11 mouse cellular contexts compared by ENCODE assay signal in genomic region chrX:7664791-7665190, GRCm38 (mm10). TPM values are rescaled to one million over a fixed set of nuclear protein-coding genes. Genes with fewer than 3 reads are reported as not detected.
DNase-seq lines count a peak whose midpoint lies in the region; ATAC-seq and TF ChIP-seq lines count a peak whose summit lies in the region.
"Had no signal": no experiment of that assay in that cellular context is flagged by ENCODE, and none has a peak within 500 bp of the region (broad histone marks: within the 10 kb centered on the region; RNA-seq: fewer than 3 reads in every experiment).

No protein-coding gene starts in this region.

- no peaks in the 10 kb centered on the region for H3K9me3 ChIP-seq in liver, embryonic 11.5 days (ENCODE audit: control insufficient read depth, low read length)
- H3K9me3 ChIP-seq: liver, embryonic 15.5 days; midbrain, embryonic 12.5 days had no signal

- no peak for TF ChIP-seq CTCF in gastrocnemius, adult 2 months (IDR thresholded peaks at IDR 0.05)
- TF ChIP-seq CTCF in liver, adult 2 months (IDR thresholded peaks at IDR 0.05; ENCODE audit: low read depth, low read length) = no peak

- H3K36me3 ChIP-seq in liver, adult 2 months (ENCODE audit: control insufficient read depth, insufficient read depth, low read length) = peaks cover 9% of the 10 kb centered on the region
- H3K36me3 ChIP-seq in liver, embryonic 11.5 days (ENCODE audit: control insufficient read depth, insufficient read depth, low read length) = no peaks in the 10 kb centered on the region
- H3K36me3 ChIP-seq: liver, embryonic 15.5 days; midbrain, embryonic 12.5 days had no signal

- ATAC-seq in liver, embryonic 11.5 days (replicated peaks; ENCODE audit: low FRiP score) = no peak
- no peak for ATAC-seq in megakaryocyte, adult 5-6 weeks (ENCODE audit: poor library complexity, severe bottlenecking)
- ATAC-seq: inflammation-experienced regulatory T-cells, adult 6 months had no signal

- WGBS in liver, adult 2 months = 76% methylated on average over 11 of the region's 11 CpGs
- WGBS in liver, embryonic 11.5 days = 94% methylated on average over 11 of the region's 11 CpGs

- H3K9ac ChIP-seq in liver, adult 2 months (ENCODE audit: low read depth, low read length) = no peak overlapping the region
- H3K9ac ChIP-seq in liver, embryonic 11.5 days (ENCODE audit: low read depth, low read length) = no peak overlapping the region
- H3K9ac ChIP-seq: liver, embryonic 15.5 days; midbrain, embryonic 12.5 days had no signal

- H3K79me2 ChIP-seq in liver, adult 2 months (ENCODE audit: control insufficient read depth, insufficient read depth, low read length) = no peaks in the 10 kb centered on the region

- intact Hi-C loops in gastrocnemius, adult 2 months (cut with DNase I) = no loop called here

- H3K4me3 ChIP-seq in gastrocnemius, adult 2 months = no peak overlapping the region
- no peak overlapping the region for H3K4me3 ChIP-seq in liver, adult 2 months (ENCODE audit: insufficient read depth, low read depth, low read length)
- no peak overlapping the region for H3K4me3 ChIP-seq in liver, embryonic 11.5 days (ENCODE audit: low read depth, low read length)
- H3K4me3 ChIP-seq: embryonic facial prominence, embryonic 10.5 days; liver, embryonic 15.5 days; midbrain, embryonic 12.5 days had no signal

- H3K4me2 ChIP-seq in liver, embryonic 11.5 days = no peak overlapping the region
- H3K4me2 ChIP-seq: liver, embryonic 15.5 days; midbrain, embryonic 12.5 days had no signal

- TF ChIP-seq POLR2A in liver, adult 2 months (IDR thresholded peaks at IDR 0.05; ENCODE audit: extremely low read depth, insufficient read depth, low read length) = no peak

- H3K4me1 ChIP-seq in liver, adult 2 months (ENCODE audit: control insufficient read depth, insufficient read depth, low read length) = no peaks in the 10 kb centered on the region
- no peaks in the 10 kb centered on the region for H3K4me1 ChIP-seq in liver, embryonic 11.5 days (replicated peaks; ENCODE audit: control insufficient read depth, insufficient read depth, low read length)
- H3K4me1 ChIP-seq: embryonic facial prominence, embryonic 10.5 days; midbrain, embryonic 12.5 days had no signal

- peak overlapping the region; percentile 93 for H3K27ac ChIP-seq in gastrocnemius, adult 2 months
- no peak overlapping the region for H3K27ac ChIP-seq in liver, adult 2 months (replicated peaks; ENCODE audit: insufficient read depth, low read depth, low read length)
- H3K27ac ChIP-seq in liver, embryonic 11.5 days (ENCODE audit: low read depth, low read length) = no peak overlapping the region
- H3K27ac ChIP-seq: embryonic facial prominence, embryonic 10.5 days; liver, embryonic 15.5 days; midbrain, embryonic 12.5 days had no signal

- H3K27me3 ChIP-seq in liver, adult 2 months (ENCODE audit: control insufficient read depth, insufficient read depth, low read length) = no peaks in the 10 kb centered on the region
- no peaks in the 10 kb centered on the region for H3K27me3 ChIP-seq in liver, embryonic 11.5 days (replicated peaks; ENCODE audit: control insufficient read depth, insufficient read depth, low read length)
- H3K27me3 ChIP-seq: liver, embryonic 15.5 days; midbrain, embryonic 12.5 days had no signal

- DNase-seq in gastrocnemius, adult 2 months = peak; percentile 61
- DNase-seq in gastrocnemius, postnatal 4 days (ENCODE audit: low spot score in 2 of 2) = no peak
- DNase-seq in liver, adult 2 months (ENCODE audit: extremely low read depth, low read depth, low spot score) = peak; percentile 52
- no peak for DNase-seq in liver, embryonic 11.5 days (ENCODE audit: low spot score)
- peak; percentile 54 for DNase-seq in cerebellum, adult 8-10 months
- DNase-seq in kidney, postnatal 25 days = no peak

RNA-seq across cellular contexts. Expression of gene Plp2, which starts 6.4 kb away (rescaled TPM):
- total RNA-seq in gastrocnemius, adult 2 months (2021) = 10 to 100 TPM; 23.8 to 42.7 TPM
- 100 to 1,000 TPM in 1 of 2 experiments, 10 to 100 TPM in 1; 82.9 to 104 TPM for total RNA-seq in gastrocnemius, postnatal 4 days (2021)
- 0.92 and 1.7 TPM in 2 replicates for total RNA-seq in liver, adult 2 months (2014; rRNA removed)
- polyA plus RNA-seq in liver, adult 2 months (2012; rRNA removed) = 3.7 and 4.0 TPM in 2 replicates
- polyA plus RNA-seq in liver, embryonic 11.5 days (2014; fragmentation: Nextera tagmentation; extraction: Ambion mirVana) = 78.2 and 79.5 TPM in 2 replicates
- total RNA-seq in megakaryocyte, adult 5-6 weeks (2015) = 987 and 1,037 TPM in 2 replicates
- total RNA-seq in megakaryocyte, adult 5-6 weeks (2017) = 267 and 300 TPM in 2 replicates

RNA-seq across cellular contexts. Expression of gene Prickle3, which starts 7.7 kb away (rescaled TPM):
- 10 to 100 TPM; 23.6 to 26.6 TPM for total RNA-seq in gastrocnemius, adult 2 months (2021)
- total RNA-seq in gastrocnemius, postnatal 4 days (2021) = 1 to 10 TPM; 8.9 to 9.5 TPM
- 2.0 and 2.8 TPM in 2 replicates for total RNA-seq in liver, adult 2 months (2014; rRNA removed)
- polyA plus RNA-seq in liver, adult 2 months (2012; rRNA removed) = 4.6 and 6.8 TPM in 2 replicates
- polyA plus RNA-seq in liver, embryonic 11.5 days (2014; fragmentation: Nextera tagmentation; extraction: Ambion mirVana) = 2.7 and 4.0 TPM in 2 replicates
- 7.0 and 8.7 TPM in 2 replicates for total RNA-seq in megakaryocyte, adult 5-6 weeks (2015)
- 7.9 and 9.3 TPM in 2 replicates for total RNA-seq in megakaryocyte, adult 5-6 weeks (2017)

RNA-seq across cellular contexts. Expression of gene Magix, which starts 16.3 kb away (rescaled TPM):
- 10 to 100 TPM; 21.0 to 31.0 TPM for total RNA-seq in gastrocnemius, adult 2 months (2021)
- 1 to 10 TPM; 1.3 to 1.8 TPM for total RNA-seq in gastrocnemius, postnatal 4 days (2021)
- total RNA-seq in liver, adult 2 months (2014; rRNA removed) = 20.9 and 21.3 TPM in 2 replicates
- polyA plus RNA-seq in liver, adult 2 months (2012; rRNA removed) = 33.0 and 36.9 TPM in 2 replicates
- polyA plus RNA-seq in liver, embryonic 11.5 days (2014; fragmentation: Nextera tagmentation; extraction: Ambion mirVana) = 0.06 TPM in 1 of 2 replicates, not detected in the other
- total RNA-seq in megakaryocyte, adult 5-6 weeks (2015) = not detected in 2 replicates
- 0.18 TPM in 1 of 2 replicates, not detected in the other for total RNA-seq in megakaryocyte, adult 5-6 weeks (2017)
- polyA plus RNA-seq: inflammation-experienced regulatory T-cells, adult 6 months had no signal

RNA-seq across cellular contexts. Expression of gene Syp, which starts 26.5 kb away (rescaled TPM):
- 1 to 10 TPM in 1 of 2 experiments, under 1 TPM in 1; 0.56 to 1.2 TPM for total RNA-seq in gastrocnemius, adult 2 months (2021)
- total RNA-seq in gastrocnemius, postnatal 4 days (2021) = under 1 TPM; 0.83 to 0.98 TPM
- 0.40 and 0.46 TPM in 2 replicates for total RNA-seq in liver, adult 2 months (2014; rRNA removed)
- 0.25 and 0.42 TPM in 2 replicates for polyA plus RNA-seq in liver, adult 2 months (2012; rRNA removed)
- polyA plus RNA-seq in liver, embryonic 11.5 days (2014; fragmentation: Nextera tagmentation; extraction: Ambion mirVana) = 0.69 and 0.95 TPM in 2 replicates
- total RNA-seq in megakaryocyte, adult 5-6 weeks (2015) = 0.50 and 1.5 TPM in 2 replicates
- total RNA-seq in megakaryocyte, adult 5-6 weeks (2017) = 1.2 and 3.7 TPM in 2 replicates

RNA-seq across cellular contexts. Expression of gene Gpkow, which starts 32.1 kb away (rescaled TPM):
- 10 to 100 TPM; 12.5 to 15.3 TPM for total RNA-seq in gastrocnemius, adult 2 months (2021)
- 10 to 100 TPM; 22.6 to 26.6 TPM for total RNA-seq in gastrocnemius, postnatal 4 days (2021)
- total RNA-seq in liver, adult 2 months (2014; rRNA removed) = 5.0 and 5.5 TPM in 2 replicates
- 4.3 and 5.0 TPM in 2 replicates for polyA plus RNA-seq in liver, adult 2 months (2012; rRNA removed)
- 30.0 and 33.4 TPM in 2 replicates for polyA plus RNA-seq in liver, embryonic 11.5 days (2014; fragmentation: Nextera tagmentation; extraction: Ambion mirVana)
- total RNA-seq in megakaryocyte, adult 5-6 weeks (2015) = 24.8 and 25.7 TPM in 2 replicates
- total RNA-seq in megakaryocyte, adult 5-6 weeks (2017) = 24.2 and 25.7 TPM in 2 replicates

Comparison
In these comparisons a context has a peak if more than half of its experiments do, and no peak if none do; other contexts are left out.
1. DNase-seq: peak in gastrocnemius, adult 2 months (single experiment), liver, adult 2 months (single experiment) and cerebellum, adult 8-10 months (single experiment); none in gastrocnemius, postnatal 4 days (0 of 2), liver, embryonic 11.5 days (single experiment) and kidney, postnatal 25 days (0 of 2).